Mouse (Mus musculus) small intestine, adult 2 months (tissue): ENCODE data around the gene H2al2a.

Experiments used
- CTCF ChIP-seq: fragments of 200-500 bp; IDR thresholded peaks from 2 replicates; pipeline ENCODE4 v1.5.1; 2012; ENCODE audit warnings: low read depth, mild to moderate bottlenecking, control low read depth, inconsistent platforms, low read length, moderate library complexity, mixed read lengths; ENCODE audit not compliant: insufficient replicate concordance, insufficient read length; ENCODE audit errors: extremely low read depth
- POLR2A ChIP-seq: fragments of 200-500 bp; IDR thresholded peaks from 2 replicates; pipeline ENCODE4 v1.6.1; 2012; ENCODE audit warnings: low read depth, mild to moderate bottlenecking, control low read depth, inconsistent platforms, low read length, moderate library complexity

- no peak for TF ChIP-seq CTCF
- TF ChIP-seq POLR2A: no peak
These were observed 14.0 kb downstream of the H2al2a start for GRCm38 (mm10) chr2:17982747-17983146.
